Mouse (Mus musculus) ES-E14 (cell line): ENCODE results near the gene Creb3l2. TPM values are rescaled to one million over a fixed set of nuclear protein-coding genes. Genes with fewer than 3 reads are reported as not detected.

Experiments
- DNase-seq: peaks from one replicate; pipeline ENCODE4 v3.0.0-alpha.2; 2013; ENCODE audit warnings: low read depth, low spot score
- H3K27ac ChIP-seq: 2 replicates; pipeline ENCODE4 v1.5.1; 2012; ENCODE audit warnings: low read depth, mild to moderate bottlenecking, low read length, moderate library complexity, mixed read lengths; ENCODE audit not compliant: poor library complexity, insufficient read depth, severe bottlenecking
- H3K36me3 ChIP-seq: 2 replicates; pipeline ENCODE4 v1.6.1; 2012; ENCODE audit warnings: mild to moderate bottlenecking, low read length, moderate library complexity, mixed read lengths; ENCODE audit not compliant: control insufficient read depth, poor library complexity, insufficient read depth, severe bottlenecking
- H3K4me1 ChIP-seq, 2 experiments: fragments of 150-350 bp in 1 of 2; sonication (generic) in 1 of 2; 2 replicates each; pipeline ENCODE4 v1.6.1; 2012; ENCODE audit warnings: low read length in 2 of 2, mild to moderate bottlenecking in 1 of 2, mixed read lengths in 1 of 2; ENCODE audit not compliant: control insufficient read depth in 2 of 2, insufficient read depth in 2 of 2, poor library complexity in 1 of 2
- H3K4me3 ChIP-seq, 2 experiments: fragments of 150-350 bp in 1 of 2; sonication (generic) in 1 of 2; 2 replicates each; pipeline ENCODE4 v1.5.1; 2012; ENCODE audit warnings: low read length in 2 of 2, low read depth in 1 of 2, mild to moderate bottlenecking in 1 of 2, mixed read lengths in 1 of 2; ENCODE audit not compliant: insufficient read depth in 1 of 2, poor library complexity in 1 of 2, severe bottlenecking in 1 of 2
- H3K9ac ChIP-seq: 2 replicates; pipeline ENCODE4 v1.6.1; 2012; ENCODE audit warnings: low read depth, mild to moderate bottlenecking, low read length, mixed read lengths; ENCODE audit not compliant: poor library complexity, insufficient read depth, severe bottlenecking
- H3K9me3 ChIP-seq: fragments of 150-350 bp; sonication (generic); 2 replicates; pipeline ENCODE4 v1.6.1; 2012; ENCODE audit warnings: low read depth, mild to moderate bottlenecking, low read length; ENCODE audit not compliant: control insufficient read depth, insufficient read depth
- CHD2 ChIP-seq: IDR thresholded peaks from 2 replicates; pipeline ENCODE4 v1.6.1; 2014; ENCODE audit warnings: mild to moderate bottlenecking, low read depth, low read length, inconsistent platforms
- HCFC1 ChIP-seq: IDR thresholded peaks from 2 replicates; pipeline ENCODE4 v1.6.1; 2012; ENCODE audit warnings: low read length, inconsistent platforms, borderline replicate concordance; ENCODE audit not compliant: insufficient read depth
- MAFK ChIP-seq: IDR thresholded peaks from 2 replicates; pipeline ENCODE4 v1.6.1; 2014; ENCODE audit warnings: mild to moderate bottlenecking, low read depth, low read length, inconsistent platforms; ENCODE audit not compliant: insufficient read depth
- ZC3H11A ChIP-seq: IDR thresholded peaks from 2 replicates; pipeline ENCODE4 v1.6.1; 2012; ENCODE audit warnings: low read depth, mild to moderate bottlenecking, inconsistent platforms, low read length, borderline replicate concordance
- ZNF384 ChIP-seq: IDR thresholded peaks from 2 replicates; pipeline ENCODE4 v1.6.1; 2012; ENCODE audit warnings: low read depth, low read length, inconsistent platforms
- in situ Hi-C, 2 experiments: fragments of 600-800 bp; cut with MboI; formaldehyde crosslinking; loops; one replicate each; pipeline ENCODE4 v1.15.1; 2025; ENCODE audit warnings: low sequenced_read_pairs in 2 of 2, inconsistent platforms in 1 of 2; ENCODE audit not compliant: unreplicated experiment in 2 of 2
- total RNA-seq: library from RNA; depleted of rRNA; stranded (reverse); fragments of 300-350 nt; gene quantifications from 2 replicates; pipeline ENCODE4 v1.2.3, GENCODE M21; 2012

Gene Creb3l2
- total RNA-seq, 1 experiment: 5.8 TPM

DNA sequence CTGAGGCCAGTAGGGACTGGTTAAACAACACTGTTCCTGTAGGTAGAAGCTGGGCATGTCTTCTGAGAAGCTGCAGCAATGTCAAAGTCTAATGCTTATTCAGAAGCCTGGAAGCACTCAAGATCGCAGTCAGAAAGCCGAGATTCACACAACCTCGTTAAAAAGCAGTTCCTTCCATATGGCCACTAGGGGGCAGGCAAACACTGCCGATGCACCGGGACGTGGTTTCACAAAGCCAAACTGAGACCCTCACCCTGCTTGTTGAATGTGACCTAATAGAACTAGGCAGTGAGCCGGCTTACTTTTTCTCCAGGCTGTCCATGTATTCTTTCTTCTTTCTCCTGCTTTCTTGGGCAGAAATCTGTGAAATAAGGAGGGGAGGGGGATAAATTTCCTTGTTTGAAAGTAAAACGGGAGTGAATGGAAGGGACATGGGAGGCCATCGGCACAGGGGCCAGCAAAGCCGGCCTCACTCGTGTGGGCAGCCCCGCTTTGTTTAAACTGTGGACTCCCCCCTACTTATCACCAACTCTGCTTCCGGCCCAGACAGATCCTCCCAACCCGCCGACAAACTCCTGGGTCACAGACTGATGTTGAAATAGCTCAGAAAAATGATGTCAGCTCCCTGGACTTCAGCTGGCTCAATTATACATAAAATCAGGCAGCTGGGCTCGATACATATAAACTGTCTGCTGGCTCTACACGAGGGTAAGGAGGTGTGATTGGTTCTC lies 87.3 kb downstream of the Creb3l2 start:
- in situ Hi-C loops: loop anchor here (5.0 to 10.0 kb wide), 3 partner anchors 98 to 260 kb away; no protein-coding TSS in a partner anchor
- Histone ChIP-seq H3K36me3 (no peaks in the 10 kb centered on the region), H3K9ac (no peak overlapping the region)

DNA sequence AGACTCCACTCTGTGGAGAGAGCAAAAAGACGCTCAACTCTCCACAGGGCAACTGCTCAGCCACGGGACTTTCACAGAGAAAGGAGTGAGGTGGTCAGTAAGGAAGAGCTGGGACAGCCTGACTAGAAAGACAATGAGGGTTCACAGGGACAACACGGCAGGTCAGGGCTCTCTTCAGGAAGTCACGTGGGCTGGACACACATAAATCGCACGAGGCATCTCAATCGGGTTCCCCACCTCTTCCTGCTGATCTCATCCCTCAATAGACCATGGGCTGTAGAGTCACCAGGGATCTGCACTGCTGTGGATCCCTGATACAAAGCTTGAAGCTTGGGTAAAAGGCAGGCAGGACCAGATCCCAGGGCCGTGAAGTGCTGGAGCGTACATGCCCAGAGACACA lies 88.3 kb downstream of the Creb3l2 start:
- peaks cover 0 to 2% of the 10 kb centered on the region in 2 experiments; a peak in 2 of 4 replicates for H3K4me1 ChIP-seq
- no peaks in the 10 kb centered on the region for H3K36me3 ChIP-seq
- H3K27ac ChIP-seq: no peak overlapping the region

More for the DNA sequence above, 87.3 kb downstream of the Creb3l2 start:
- H3K4me3 ChIP-seq: no peak overlapping the region
- peak; percentile 71 for DNase-seq
- TF ChIP-seq ZC3H11A (peak; percentile 95; the same call in 1 of the 2 replicates), ZNF384 (peak; percentile 22; the same call in 1 of the 2 replicates), MAFK (no peak)
- H3K27ac ChIP-seq: no peak overlapping the region
- H3K9me3 ChIP-seq: no peaks in the 10 kb centered on the region
- peaks cover 0 to 2% of the 10 kb centered on the region in 2 experiments; a peak in 2 of 4 replicates for H3K4me1 ChIP-seq

DNA sequence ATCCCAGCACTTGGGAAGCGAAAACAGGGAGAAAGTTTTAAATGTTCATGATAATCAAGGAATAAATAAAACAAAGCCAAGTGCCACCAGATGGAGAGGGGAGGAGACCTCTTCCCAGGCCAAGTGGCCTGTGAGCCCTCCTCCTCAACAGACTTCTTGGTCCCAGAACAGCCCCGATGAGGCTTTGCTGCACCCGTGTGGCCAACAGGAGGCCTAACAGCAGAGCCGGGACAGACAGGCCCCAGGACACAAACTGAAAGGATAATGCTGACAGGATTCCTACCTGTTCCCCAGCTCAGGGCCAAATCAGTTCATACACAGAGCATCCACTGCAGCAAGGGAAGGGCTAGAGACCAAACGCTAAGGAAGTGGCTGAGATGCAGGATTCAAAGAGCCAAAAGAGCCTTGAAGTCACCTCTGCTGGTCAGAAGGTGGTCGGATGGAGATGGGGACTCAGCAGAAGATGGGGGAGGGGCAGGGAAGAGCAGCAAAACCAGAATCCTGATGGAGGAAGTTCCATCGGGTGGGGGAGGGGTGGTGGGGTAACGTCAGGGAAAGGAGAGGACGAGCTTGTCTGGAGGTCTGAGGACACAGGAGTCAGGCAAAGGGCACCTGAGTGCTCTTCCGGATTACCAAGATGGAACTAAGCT lies 90.1 kb downstream of the Creb3l2 start:
- DNase-seq: peak; percentile 73
- peaks cover 0 to 2% of the 10 kb centered on the region in 2 experiments; a peak in 2 of 4 replicates for H3K4me1 ChIP-seq
- no peaks in the 10 kb centered on the region for H3K36me3 ChIP-seq
- H3K27ac ChIP-seq: no peak overlapping the region
- H3K9ac ChIP-seq: no peak overlapping the region
- no peaks in the 10 kb centered on the region for H3K9me3 ChIP-seq
- H3K4me3 ChIP-seq: peak overlapping the region in 1 of 2 experiments; percentile 37; a peak in 1 of 4 replicates
- in situ Hi-C loops: loop anchor here (5.0 to 10.0 kb wide), 2 partner anchors 255 to 257 kb away; no protein-coding TSS in a partner anchor
- TF ChIP-seq MAFK (peak; percentile 18; the same call in 1 of the 2 replicates), ZC3H11A (peak; percentile 98), HCFC1 (no peak), ZNF384 (no peak), CHD2 (peak; percentile 50; the same call in 1 of the 2 replicates)

More for the DNA sequence above, 88.3 kb downstream of the Creb3l2 start:
- in situ Hi-C loops: loop anchor here (5.0 to 10.0 kb wide), 2 partner anchors 256 to 259 kb away; no protein-coding TSS in a partner anchor
- TF ChIP-seq ZC3H11A: no peak
- TF ChIP-seq ZNF384: no peak
- no peak for TF ChIP-seq MAFK
- TF ChIP-seq CHD2: no peak
- TF ChIP-seq HCFC1: no peak
- H3K4me3 ChIP-seq: no peak overlapping the region
- no peaks in the 10 kb centered on the region for H3K9me3 ChIP-seq
- DNase-seq: no peak
- no peak overlapping the region for H3K9ac ChIP-seq

DNA sequence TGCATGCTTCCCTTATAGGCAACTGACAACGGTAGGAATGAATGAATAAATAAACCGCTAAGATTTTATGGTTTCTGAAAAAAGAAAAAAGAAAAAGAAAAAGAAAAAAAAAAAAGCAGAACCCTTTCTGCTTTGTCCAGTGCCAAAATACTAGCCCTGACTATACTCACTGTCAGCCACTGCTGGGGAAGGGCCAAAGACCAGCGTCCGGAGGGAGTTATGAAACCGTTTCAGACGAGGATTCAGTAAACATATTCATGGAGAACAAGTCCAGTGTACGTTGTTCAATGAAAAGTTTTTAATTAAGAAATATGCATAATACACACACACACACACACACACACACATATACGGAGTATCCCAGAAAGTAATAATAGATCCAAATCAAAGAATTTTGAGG lies 91.6 kb downstream of the Creb3l2 start:
- no peak for TF ChIP-seq ZC3H11A
- Histone ChIP-seq H3K9me3 (no peaks in the 10 kb centered on the region), H3K9ac (no peak overlapping the region), H3K36me3 (no peaks in the 10 kb centered on the region), H3K27ac (no peak overlapping the region), H3K4me1 (peaks cover 0 to 2% of the 10 kb centered on the region in 2 experiments; a peak in 2 of 4 replicates), H3K4me3 (no peak overlapping the region)
- DNase-seq: no peak
- in situ Hi-C loops: loop anchor here (5.0 to 10.0 kb wide), 2 partner anchors 253 to 256 kb away; no protein-coding TSS in a partner anchor
